Mouse (Mus musculus) stomach, postnatal 0 days (tissue): ENCODE measurements around the gene Tie1.

ENCODE experiments used
- CTCF ChIP-seq: IDR thresholded peaks from 2 replicates; pipeline ENCODE4 v1.5.1; 2016; ENCODE audit warnings: antibody characterized with exemption, low read depth, mild to moderate bottlenecking, moderate library complexity
- EP300 ChIP-seq: optimal IDR thresholded peaks from 2 replicates; pipeline ENCODE3; 2016; ENCODE audit warnings: antibody characterized with exemption

- TF ChIP-seq CTCF (no peak), EP300 (no peak)
Observed at GRCm38 (mm10) chr4:118522248-118522647, 32.4 kb upstream of the Tie1 start.
